Mouse (Mus musculus) spleen, adult 2 months (tissue): Measurements from ENCODE around the gene Scaf11. TPM values are rescaled to one million over a fixed set of nuclear protein-coding genes. Genes with fewer than 3 reads are reported as not detected.
"Not testable (repeated sequence)": the region's sequence is repeated elsewhere in the genome, so short reads cannot be mapped to it uniquely, and the experiment has no call there.

Experiments used
- DNase-seq, 2 experiments: peaks; one replicate each; pipeline versions ENCODE4 v3.0.0 to v3.0.0-alpha.2; 2012 to 2021; ENCODE audit warnings: low spot score in 2 of 2, low read depth in 1 of 2
- H3K27ac ChIP-seq: fragments of 200-500 bp; 2 replicates; pipeline ENCODE4 v1.5.1; 2012; ENCODE audit warnings: low read length, inconsistent platforms; ENCODE audit not compliant: insufficient read depth
- H3K27me3 ChIP-seq: fragments of 200-500 bp; 2 replicates; pipeline ENCODE4 v1.6.1; 2012; ENCODE audit warnings: mild to moderate bottlenecking, moderate library complexity, low read length, inconsistent platforms; ENCODE audit not compliant: control insufficient read depth, insufficient read depth
- H3K36me3 ChIP-seq: fragments of 200-500 bp; 2 replicates; pipeline ENCODE4 v1.6.1; 2012; ENCODE audit warnings: mild to moderate bottlenecking, low read length, inconsistent platforms; ENCODE audit not compliant: control insufficient read depth, insufficient read depth
- H3K4me1 ChIP-seq: fragments of 200-500 bp; 2 replicates; pipeline ENCODE4 v1.6.1; 2011; ENCODE audit warnings: inconsistent platforms; ENCODE audit not compliant: control insufficient read depth, insufficient read depth, insufficient read length
- H3K4me3 ChIP-seq: fragments of 200-500 bp; 2 replicates; pipeline ENCODE4 v1.5.1; 2011; ENCODE audit warnings: mild to moderate bottlenecking, inconsistent platforms; ENCODE audit not compliant: insufficient read depth, insufficient read length; ENCODE audit errors: extremely low read depth
- CTCF ChIP-seq: fragments of 200-500 bp; IDR thresholded peaks from 2 replicates; pipeline ENCODE4 v1.5.1; 2011; ENCODE audit warnings: mild to moderate bottlenecking, inconsistent platforms; ENCODE audit not compliant: insufficient read depth, insufficient read length, insufficient replicate concordance; ENCODE audit errors: extremely low read depth
- POLR2A ChIP-seq: fragments of 200-500 bp; IDR thresholded peaks from 2 replicates; pipeline ENCODE4 v1.6.1; 2011; ENCODE audit warnings: low read depth, low read length, inconsistent platforms
- WGBS: fragments of 180-500 bp; shearing (Covaris S2); methylation state at CpG from one replicate; pipeline ENCODE4 v1.1.7; 2018; 5-methylcytosine and 5-hydroxymethylcytosine counted together
- polyA plus RNA-seq: library from polyadenylated mRNA; depleted of rRNA; stranded (reverse); fragments of >200 nt; gene quantifications from 2 replicates; pipeline ENCODE4 v1.2.3, GENCODE M21; 2012; rRNA removed

Scaf11 gene
- polyA plus RNA-seq: 16.3 and 20.3 TPM in 2 replicates

DNA sequence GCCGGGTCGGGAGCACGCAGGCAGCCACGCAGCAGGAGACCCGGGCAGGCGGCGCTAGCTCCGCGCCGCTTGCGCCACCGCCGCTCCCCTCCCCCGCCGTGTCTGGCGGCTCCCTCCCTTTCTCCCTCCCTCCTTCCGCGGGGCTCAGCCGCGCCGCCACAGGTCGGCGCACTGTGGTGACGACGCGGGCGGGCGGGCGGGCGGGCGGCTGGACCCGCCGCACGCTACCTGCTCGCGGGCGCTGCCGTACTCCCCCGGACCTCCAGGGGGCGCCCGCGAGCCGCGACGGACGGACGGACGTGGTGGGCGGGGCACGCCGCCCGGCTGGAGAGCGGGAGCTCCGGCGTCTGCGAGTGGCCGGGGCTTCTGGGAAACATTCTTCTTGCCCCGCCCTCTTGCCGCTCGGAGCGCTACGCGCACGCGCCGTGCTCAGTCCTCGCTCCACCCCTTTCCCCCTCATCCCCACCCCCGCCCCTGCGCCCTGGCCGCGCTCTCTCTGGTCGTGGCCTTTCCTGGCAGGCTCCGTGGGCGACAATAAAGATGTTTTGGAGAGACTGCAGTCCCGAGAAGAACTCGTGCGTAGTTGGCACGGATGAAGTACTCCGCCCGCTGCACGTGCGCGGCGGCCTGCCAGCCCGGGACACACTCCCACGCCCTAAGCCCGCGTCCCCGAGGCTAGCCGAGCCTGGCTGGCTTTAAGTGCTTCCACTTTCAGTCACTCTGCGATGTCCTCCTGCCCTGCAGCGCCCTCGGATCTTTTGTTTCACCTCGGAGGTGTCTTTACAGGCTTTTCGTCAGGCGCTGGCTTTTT is at the start of gene Scaf11:
TSS of gene Scaf11 (minus strand) at position 114 of the 811 bp plus-strand sequence.
- peak within 1 kb of the TSS; percentile 99 for H3K27ac ChIP-seq
- under 1% methylated on average over 85 of the region's 96 CpGs for WGBS
- peaks cover 3% of the 10 kb centered on the region for H3K4me1 ChIP-seq
- peak; percentile 68 for TF ChIP-seq POLR2A
- TF ChIP-seq CTCF: peak; percentile 70; the same call in 1 of the 2 replicates
- peak; percentile 92 to 93 for DNase-seq
- H3K36me3 ChIP-seq: no peaks in the 10 kb centered on the region; the same call in 1 of the 2 replicates
- H3K4me3 ChIP-seq: peak within 1 kb of the TSS; percentile 98
- no peaks in the 10 kb centered on the region for H3K27me3 ChIP-seq

DNA sequence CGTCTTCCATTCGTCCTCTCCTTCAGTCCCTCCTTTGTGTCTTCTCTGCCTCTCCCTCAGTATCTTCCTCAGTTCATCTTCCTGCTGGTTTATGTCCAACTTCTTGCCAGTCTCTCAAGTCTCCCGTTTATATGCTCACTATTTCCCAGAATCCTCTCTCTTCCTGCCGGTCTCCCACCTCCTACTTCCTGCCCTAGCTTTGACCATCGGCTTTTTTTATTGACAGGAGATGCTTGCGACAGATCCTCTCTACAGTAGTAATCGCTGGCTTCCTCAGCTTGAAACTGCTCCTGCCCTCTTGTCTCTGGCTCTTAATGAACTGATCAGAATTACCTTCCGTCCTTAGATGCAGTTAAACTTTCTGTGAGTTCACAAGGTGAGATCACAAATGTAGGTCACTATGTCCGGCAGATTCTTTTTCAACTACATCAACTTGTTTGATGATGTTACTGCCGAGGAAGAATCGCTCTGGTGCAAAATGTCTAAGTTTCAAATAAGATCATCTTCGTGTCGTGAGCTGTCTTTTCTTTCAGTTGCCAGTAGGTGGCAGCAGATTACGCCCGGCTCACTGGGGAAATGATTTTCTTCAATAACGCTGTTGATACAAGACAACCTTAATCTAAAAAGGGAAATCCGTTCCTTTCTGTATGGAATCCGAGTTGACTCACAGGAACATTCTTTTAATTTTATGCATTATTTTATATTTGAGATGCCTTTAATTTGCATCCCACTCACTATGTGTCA is 46.6 kb upstream of the Scaf11 start:
- Histone ChIP-seq H3K4me1 (no peaks in the 10 kb centered on the region), H3K4me3 (no peak overlapping the region)
- TF ChIP-seq POLR2A (no peak), CTCF (peak; percentile 66; the same call in 1 of the 2 replicates)

DNA sequence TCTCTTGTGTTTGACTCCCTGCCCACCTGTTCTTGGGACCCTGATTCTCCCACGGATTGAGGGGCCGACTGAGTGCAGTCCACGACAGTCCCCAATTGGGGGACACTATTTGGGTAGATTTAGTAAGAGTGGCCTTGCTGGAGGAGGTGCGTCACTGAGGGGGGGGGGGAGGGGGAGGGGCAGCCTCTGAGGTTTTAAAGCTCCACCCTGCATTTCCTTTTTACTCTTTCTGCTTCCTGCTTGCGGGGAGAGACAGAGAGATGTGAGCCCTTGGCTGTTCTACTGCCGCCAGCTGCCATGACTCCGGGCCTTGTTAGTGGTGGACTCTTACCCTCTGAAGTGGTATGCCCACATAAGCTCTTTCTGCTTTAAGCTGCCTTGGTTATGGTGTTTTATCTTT is 37.0 kb upstream of the Scaf11 start:
- 73% methylated on average over 7 of the region's 7 CpGs for WGBS
- no peak for TF ChIP-seq CTCF
- no peak for TF ChIP-seq POLR2A
- Histone ChIP-seq H3K36me3 (no peaks in the 10 kb centered on the region), H3K4me1 (peaks cover under 1% of the 10 kb centered on the region), H3K27ac (no peak overlapping the region), H3K4me3 (no peak overlapping the region), H3K27me3 (no peaks in the 10 kb centered on the region)
- DNase-seq: peak in 1 of 2 experiments; percentile 40

More for the DNA sequence above, 46.6 kb upstream of the Scaf11 start:
- 36% methylated on average over 18 of the region's 18 CpGs for WGBS
- no peak overlapping the region for H3K27ac ChIP-seq
- H3K27me3 ChIP-seq: no peaks in the 10 kb centered on the region
- peak; percentile 48 to 50 for DNase-seq
- no peaks in the 10 kb centered on the region for H3K36me3 ChIP-seq

DNA sequence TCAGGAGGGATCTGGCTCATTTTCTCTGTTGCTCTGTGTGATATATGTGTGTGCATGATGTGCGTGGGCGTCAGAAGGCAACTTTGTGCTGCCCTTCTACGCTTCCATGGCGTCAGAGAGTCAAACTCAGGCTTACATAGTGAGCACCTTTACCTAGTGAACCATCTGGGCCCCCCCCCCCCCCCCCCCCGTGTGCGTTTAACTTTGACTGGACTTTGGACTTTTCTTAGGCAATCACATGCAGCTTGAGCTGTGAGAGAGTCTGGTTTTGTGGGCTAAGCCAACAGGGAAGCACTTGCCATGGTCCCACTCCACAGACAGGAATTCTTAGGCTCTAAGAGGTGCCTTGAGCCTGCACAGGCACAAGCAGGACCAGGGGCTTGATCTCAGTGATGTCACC is 33.6 kb upstream of the Scaf11 start:
- no peak for DNase-seq
- no peak overlapping the region for H3K4me3 ChIP-seq
- TF ChIP-seq CTCF: no peak
- no peak for TF ChIP-seq POLR2A
- 86% methylated on average over 6 of the region's 6 CpGs for WGBS
- H3K27ac ChIP-seq: no peak overlapping the region
- H3K4me1 ChIP-seq: peaks cover 2% of the 10 kb centered on the region
- H3K36me3 ChIP-seq: no peaks in the 10 kb centered on the region
- no peaks in the 10 kb centered on the region for H3K27me3 ChIP-seq

GRCm38 (mm10) chr15:96493573-96493972 is 32.9 kb upstream of the Scaf11 start:
- Histone ChIP-seq H3K4me1 (peaks cover 2% of the 10 kb centered on the region), H3K36me3 (no peaks in the 10 kb centered on the region), H3K27me3 (no peaks in the 10 kb centered on the region), H3K27ac (no peak overlapping the region), H3K4me3 (no peak overlapping the region)
- no peak for DNase-seq
- 80% methylated on average over 5 of the region's 5 CpGs for WGBS
- TF ChIP-seq CTCF: no peak
- TF ChIP-seq POLR2A: no peak

DNA sequence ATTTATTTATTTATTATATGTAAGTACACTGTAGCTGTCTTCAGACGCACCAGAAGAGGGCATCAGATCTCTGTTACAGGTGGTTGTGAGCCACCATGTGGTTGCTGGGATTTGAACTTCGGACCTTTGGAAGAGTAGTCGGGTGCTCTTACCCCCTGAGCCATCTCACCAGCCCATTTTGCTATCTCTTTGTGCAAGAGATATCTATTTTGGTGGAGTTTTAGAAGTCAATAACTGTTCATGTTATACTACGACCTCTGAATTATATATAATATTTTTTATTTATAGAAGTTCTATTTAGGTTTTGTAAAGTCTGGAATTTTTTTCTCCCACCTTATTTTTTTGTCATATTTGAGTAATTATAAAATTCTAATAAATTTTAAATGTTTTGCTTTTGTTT is 32.3 kb upstream of the Scaf11 start:
- 92% methylated on average over 4 of the region's 4 CpGs for WGBS
- H3K27ac ChIP-seq, DNase-seq, H3K36me3 ChIP-seq, H3K4me3 ChIP-seq, H3K27me3 ChIP-seq, H3K4me1 ChIP-seq: not testable (repeated sequence)
